Mouse (Mus musculus) C2C12 (cell line): ENCODE results near the gene Bhlhe40. TPM values are rescaled to one million over a fixed set of nuclear protein-coding genes. Genes with fewer than 3 reads are reported as not detected.

Experiments
- H3K27me3 ChIP-seq: one replicate; pipeline ENCODE4 v1.6.1; 2011; ENCODE audit not compliant: control insufficient read depth, insufficient read depth, insufficient read length
- H3K36me3 ChIP-seq: one replicate; pipeline ENCODE4 v1.6.1; 2011; ENCODE audit not compliant: control insufficient read depth, insufficient read depth
- H3K4me3 ChIP-seq: one replicate; pipeline ENCODE4 v1.5.1; 2011; ENCODE audit warnings: mild to moderate bottlenecking, control low read depth; ENCODE audit not compliant: poor library complexity, insufficient read depth, severe bottlenecking
- H3K79me2 ChIP-seq: one replicate; pipeline ENCODE4 v1.6.1; 2011; ENCODE audit not compliant: control insufficient read depth, insufficient read depth
- H3K79me3 ChIP-seq: one replicate; pipeline ENCODE4 v1.6.1; 2011; ENCODE audit warnings: low read depth, control low read depth
- H3ac ChIP-seq: one replicate; pipeline ENCODE3; 2011; ENCODE audit warnings: low read depth; ENCODE audit not compliant: control insufficient read depth, insufficient read length
- CEBPB ChIP-seq: IDR thresholded peaks from one replicate; pipeline ENCODE4 v1.6.1; 2011; ENCODE audit warnings: low read depth, mild to moderate bottlenecking, control low read depth, moderate library complexity
- CTCF ChIP-seq: IDR thresholded peaks from one replicate; pipeline ENCODE4 v1.5.1; 2011; ENCODE audit not compliant: control insufficient read depth, insufficient read depth, insufficient read length
- FOSL1 ChIP-seq: IDR thresholded peaks from one replicate; pipeline ENCODE4 v1.8.0; 2011; ENCODE audit warnings: mild to moderate bottlenecking, low read length; ENCODE audit not compliant: poor library complexity, insufficient read depth, severe bottlenecking
- MAX ChIP-seq: IDR thresholded peaks from one replicate; pipeline ENCODE4 v1.6.1; 2011; ENCODE audit warnings: mild to moderate bottlenecking, control low read depth
- MYOD1 ChIP-seq: IDR thresholded peaks from one replicate; pipeline ENCODE4 v1.6.1; 2011; ENCODE audit warnings: low read depth; ENCODE audit not compliant: control insufficient read depth, insufficient read length
- MYOG ChIP-seq: IDR thresholded peaks from one replicate; pipeline ENCODE4 v1.6.1; 2011; ENCODE audit not compliant: control insufficient read depth, insufficient read length; ENCODE audit errors: extremely low read depth
- USF1 ChIP-seq: IDR thresholded peaks from one replicate; pipeline ENCODE4 v1.6.1; 2011; ENCODE audit warnings: low read depth, mild to moderate bottlenecking, control low read depth, moderate library complexity
- polyA plus RNA-seq: library from polyadenylated mRNA; unstranded; fragments of >200 nt; fragmentation: generic; extraction: Trizol; gene quantifications from one replicate; pipeline ENCODE4 v1.2.1, GENCODE M21; 2012; ENCODE audit warnings: missing spikeins

The Bhlhe40 gene
- polyA plus RNA-seq, 1 experiment: 15.3 TPM

- H3K79me3 ChIP-seq: peaks cover 31% of the 10 kb centered on the region
- no peaks in the 10 kb centered on the region for H3K27me3 ChIP-seq
- H3K36me3 ChIP-seq: peaks cover 27% of the 10 kb centered on the region
- TF ChIP-seq CEBPB (no peak), USF1 (no peak), MAX (no peak), CTCF (no peak), FOSL1 (no peak), MYOG (no peak), MYOD1 (no peak)
- H3K79me2 ChIP-seq: peaks cover 55% of the 10 kb centered on the region
- peak overlapping the region; percentile 90 for H3ac ChIP-seq
- H3K4me3 ChIP-seq: peak overlapping the region; percentile 59
Measured at GRCm38 (mm10) chr6:108660878-108661389, 505 bp downstream of the Bhlhe40 start.

- H3ac ChIP-seq: peak overlapping the region; percentile 90
- no peak for TF ChIP-seq USF1
- no peak for TF ChIP-seq FOSL1
- peak; percentile 70 for TF ChIP-seq CTCF
- peaks cover 59% of the 10 kb centered on the region for H3K79me2 ChIP-seq
- H3K27me3 ChIP-seq: no peaks in the 10 kb centered on the region
- H3K36me3 ChIP-seq: peaks cover 31% of the 10 kb centered on the region
- peak overlapping the region; percentile 59 for H3K4me3 ChIP-seq
- peaks cover 31% of the 10 kb centered on the region for H3K79me3 ChIP-seq
Measured at GRCm38 (mm10) chr6:108661412-108661811, 983 bp downstream of the Bhlhe40 start.

GRCm38 (mm10) chr6:108661890-108662289 lies 1.5 kb downstream of the Bhlhe40 start:
- Histone ChIP-seq H3K4me3 (peak overlapping the region; percentile 59), H3K36me3 (peaks cover 36% of the 10 kb centered on the region)

GRCm38 (mm10) chr6:108662314-108663240 lies 2.1 kb downstream of the Bhlhe40 start:
- peaks cover 59% of the 10 kb centered on the region for H3K79me2 ChIP-seq
- H3K27me3 ChIP-seq: no peaks in the 10 kb centered on the region
- TF ChIP-seq FOSL1: no peak
- peak; percentile 46 for TF ChIP-seq CEBPB
- no peak for TF ChIP-seq MYOD1
- TF ChIP-seq MYOG: no peak
- H3K4me3 ChIP-seq: peak overlapping the region; percentile 59
- no peak overlapping the region for H3ac ChIP-seq
- H3K79me3 ChIP-seq: peaks cover 31% of the 10 kb centered on the region
- peaks cover 40% of the 10 kb centered on the region for H3K36me3 ChIP-seq

More at GRCm38 (mm10) chr6:108661890-108662289, 1.5 kb downstream of the Bhlhe40 start:
- Histone ChIP-seq H3K79me3 (peaks cover 31% of the 10 kb centered on the region), H3K27me3 (no peaks in the 10 kb centered on the region), H3ac (no peak overlapping the region), H3K79me2 (peaks cover 59% of the 10 kb centered on the region)
- TF ChIP-seq MYOG: no peak
- TF ChIP-seq CEBPB: no peak
- no peak for TF ChIP-seq MYOD1
- no peak for TF ChIP-seq MAX

GRCm38 (mm10) chr6:108663241-108664194 lies 3.1 kb downstream of the Bhlhe40 start:
- Histone ChIP-seq H3K27me3 (no peaks in the 10 kb centered on the region), H3ac (no peak overlapping the region), H3K79me3 (peaks cover 31% of the 10 kb centered on the region), H3K79me2 (peaks cover 59% of the 10 kb centered on the region), H3K36me3 (peaks cover 40% of the 10 kb centered on the region), H3K4me3 (no peak overlapping the region)
- TF ChIP-seq MYOD1: no peak
- TF ChIP-seq USF1: no peak
- TF ChIP-seq CTCF: no peak
- no peak for TF ChIP-seq CEBPB
- TF ChIP-seq MYOG: no peak
- no peak for TF ChIP-seq FOSL1
- no peak for TF ChIP-seq MAX
